ENCODE assay signal across 18 mouse cellular contexts in the genomic region with DNA sequence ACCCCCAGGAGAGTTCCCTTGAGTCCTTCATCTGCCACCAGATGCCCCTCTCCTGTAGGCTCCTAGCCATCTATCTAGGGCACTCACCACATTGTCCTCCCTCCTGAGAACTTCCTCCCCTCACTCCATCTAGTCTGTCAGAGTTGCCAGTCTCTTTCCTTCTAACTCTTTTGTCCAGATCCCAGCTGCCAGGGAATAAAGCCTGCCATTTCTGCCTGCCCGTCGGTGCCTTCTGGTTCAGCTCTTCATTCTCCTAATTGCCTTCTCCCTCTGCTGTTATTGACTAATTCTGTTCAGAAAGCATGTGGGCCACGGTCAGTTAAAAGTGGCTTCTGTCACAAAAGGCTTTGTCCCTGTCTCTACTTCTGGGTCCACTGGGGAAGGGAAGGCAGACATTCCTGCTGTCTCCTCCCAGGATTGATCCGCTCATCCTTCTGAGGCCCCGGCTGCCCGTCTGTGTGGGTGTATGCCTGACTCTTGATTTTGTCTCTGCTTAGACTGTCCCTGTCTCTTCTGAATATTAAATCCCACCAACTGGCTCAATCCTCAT.
A peak's percentile ranks its signal among the peaks of the same experiment; 100 is the strongest.
DNase-seq lines count a peak whose midpoint lies in the region; ATAC-seq and TF ChIP-seq lines count a peak whose summit lies in the region.
"Had no signal": no experiment of that assay in that cellular context is flagged by ENCODE, and none has a peak within 500 bp of the region (broad histone marks: within the 10 kb centered on the region; RNA-seq: fewer than 3 reads in every experiment).

No protein-coding gene starts in this region.

- peak overlapping the region; percentile 66 for H3K27ac ChIP-seq in forebrain, embryonic 15.5 days (replicated peaks)
- peak overlapping the region; percentile 31 for H3K27ac ChIP-seq in midbrain, embryonic 13.5 days
- H3K27ac ChIP-seq: liver, embryonic 15.5 days; neural tube, embryonic 12.5 days had no signal

- 13% methylated on average over 6 of the region's 6 CpGs for WGBS in forebrain, embryonic 15.5 days
- 18% methylated on average over 6 of the region's 6 CpGs for WGBS in midbrain, embryonic 13.5 days

- H3K9me3 ChIP-seq in forebrain, embryonic 15.5 days, result no peaks in the 10 kb centered on the region
- H3K9me3 ChIP-seq in midbrain, embryonic 13.5 days, result no peaks in the 10 kb centered on the region
- H3K9me3 ChIP-seq: G1E; liver, embryonic 15.5 days; neural tube, embryonic 12.5 days had no signal

- no peaks in the 10 kb centered on the region for H3K36me3 ChIP-seq in forebrain, embryonic 15.5 days
- H3K36me3 ChIP-seq in midbrain, embryonic 13.5 days, result no peaks in the 10 kb centered on the region
- H3K36me3 ChIP-seq: G1E; liver, embryonic 15.5 days; neural tube, embryonic 12.5 days had no signal

- no peak for TF ChIP-seq POLR2A in brain, embryonic 14.5 days (IDR thresholded peaks at IDR 0.05; ENCODE audit: borderline replicate concordance, extremely low read depth, insufficient read depth, insufficient read length, poor library complexity, severe bottlenecking)

- ATAC-seq in forebrain, embryonic 15.5 days (replicated peaks), result peak; percentile 36; the same call in 1 of the 2 replicates
- peak; percentile 43; the same call in 1 of the 2 replicates for ATAC-seq in midbrain, embryonic 13.5 days

- DNase-seq in Muller cell, postnatal 12 days (ENCODE audit: inconsistent ontology term), result peak; percentile 85
- peak; percentile 83 for DNase-seq in brain, embryonic 14.5 days (ENCODE audit: low read depth)
- no peak for DNase-seq in cerebellum, postnatal 14 days
- no peak for DNase-seq in lung, postnatal 4 days
- no peak for DNase-seq in lung, postnatal 36 days
- DNase-seq: adrenal gland, adult 2 months; cerebellum, adult 11 months; heart, adult 11 months; kidney, adult 11 months; kidney, postnatal 36 days; lung, postnatal 10 days; right cerebral cortex, postnatal 4 days; thymus, postnatal 14 days had no signal

- H3K4me2 ChIP-seq in forebrain, embryonic 15.5 days (replicated peaks), result no peak overlapping the region
- no peak overlapping the region for H3K4me2 ChIP-seq in midbrain, embryonic 13.5 days (replicated peaks)
- H3K4me2 ChIP-seq: liver, embryonic 15.5 days; neural tube, embryonic 12.5 days had no signal

- no peak overlapping the region for H3K4me3 ChIP-seq in forebrain, embryonic 15.5 days
- no peak overlapping the region for H3K4me3 ChIP-seq in midbrain, embryonic 13.5 days (replicated peaks)
- H3K4me3 ChIP-seq: liver, embryonic 15.5 days; neural tube, embryonic 12.5 days had no signal

- H3K27me3 ChIP-seq in forebrain, embryonic 15.5 days, result no peaks in the 10 kb centered on the region
- H3K27me3 ChIP-seq in midbrain, embryonic 13.5 days, result no peaks in the 10 kb centered on the region
- H3K27me3 ChIP-seq: liver, embryonic 15.5 days; neural tube, embryonic 12.5 days had no signal

- peaks cover 28% of the 10 kb centered on the region for H3K4me1 ChIP-seq in forebrain, embryonic 15.5 days
- H3K4me1 ChIP-seq in midbrain, embryonic 13.5 days (replicated peaks), result peaks cover 17% of the 10 kb centered on the region
- H3K4me1 ChIP-seq: liver, embryonic 15.5 days had no signal

- no peak for TF ChIP-seq CTCF in brain, embryonic 14.5 days (IDR thresholded peaks at IDR 0.05; ENCODE audit: borderline replicate concordance, extremely low read depth, insufficient read depth, insufficient read length)

- H3K9ac ChIP-seq in forebrain, embryonic 15.5 days (replicated peaks), result no peak overlapping the region
- no peak overlapping the region for H3K9ac ChIP-seq in midbrain, embryonic 13.5 days (replicated peaks)
- H3K9ac ChIP-seq: liver, embryonic 15.5 days; neural tube, embryonic 12.5 days had no signal

Comparison
In these comparisons a context has a peak if more than half of its experiments do, and no peak if none do; other contexts are left out.
1. DNase-seq: peak in Muller cell, postnatal 12 days (single experiment) and brain, embryonic 14.5 days (single experiment); none in cerebellum, postnatal 14 days (0 of 2), lung, postnatal 4 days (0 of 2) and lung, postnatal 36 days (single experiment).